Mouse (Mus musculus) heart, adult 8-10 months (tissue): ENCODE measurements around the gene Sox21. TPM values are rescaled to one million over a fixed set of nuclear protein-coding genes. Genes with fewer than 3 reads are reported as not detected.

Experiments used
- DNase-seq: peaks from one replicate; pipeline ENCODE4 v3.0.0; 2022; ENCODE audit warnings: low spot score
- microRNA-seq: library from miRNA; unstranded; fragments of <30 nt; microRNA quantifications from one replicate; pipeline ENCODE4 v1.2.0, GENCODE M21; 2022
- total RNA-seq, 4 experiments: library from RNA; stranded (reverse); gene quantifications; 2 replicates each; pipeline ENCODE4 v1.2.4; 2022

Gene Sox21
- total RNA-seq, 4 experiments from 2014 or later = not detected

DNA sequence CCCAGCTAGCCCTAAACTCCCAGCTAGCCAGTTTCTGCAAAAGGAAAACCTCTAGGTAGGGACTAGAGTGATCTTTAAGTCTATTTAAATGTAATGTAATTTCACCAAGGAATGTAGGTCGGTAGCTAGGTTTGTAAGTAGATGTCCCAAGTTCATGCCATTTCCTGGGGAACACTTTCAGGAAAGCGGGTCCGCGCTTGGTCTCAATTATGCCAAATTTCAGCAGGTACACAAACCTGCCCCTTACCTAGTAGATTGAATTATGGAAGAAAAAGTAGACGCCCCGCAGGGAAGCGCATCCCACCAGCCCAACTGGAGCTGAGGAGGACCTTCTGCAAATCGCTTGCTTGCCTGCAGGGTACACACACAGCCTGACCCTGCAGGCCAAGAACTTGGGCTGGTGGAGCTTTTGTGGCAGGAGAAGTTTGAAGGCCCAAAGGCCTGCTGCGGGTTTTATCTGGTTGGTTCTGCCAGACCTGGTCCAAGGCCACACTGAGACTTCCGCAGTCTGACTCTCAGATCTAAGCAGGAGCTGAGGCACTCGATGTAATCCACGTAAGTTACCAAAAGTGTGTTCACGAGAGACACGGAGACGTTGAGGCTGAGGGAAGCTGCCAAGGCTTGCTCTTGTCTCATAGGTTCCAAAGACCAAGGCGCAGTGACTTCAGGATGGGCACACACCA lies 11.6 kb downstream of the Sox21 start:
- DNase-seq = no peak

DNA sequence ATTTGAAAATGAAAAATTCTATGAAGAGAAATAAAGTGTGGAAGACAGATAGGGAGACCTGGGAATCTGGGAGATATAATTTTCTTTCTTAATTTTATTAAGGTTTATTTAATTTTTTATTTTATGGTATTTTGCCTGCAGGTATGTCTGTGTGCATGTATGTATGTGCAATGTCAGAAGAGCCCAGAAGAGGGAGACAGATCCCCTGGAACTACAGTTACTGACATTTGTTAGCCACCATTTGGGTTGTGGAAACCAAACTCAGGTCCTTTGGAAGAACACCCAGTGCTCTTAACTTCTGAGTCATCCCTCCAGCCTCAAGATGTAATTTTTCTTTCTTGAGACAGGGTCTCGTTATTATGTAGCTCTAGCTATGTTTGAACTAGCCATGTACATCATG lies 15.9 kb downstream of the Sox21 start:
- no peak for DNase-seq

DNA sequence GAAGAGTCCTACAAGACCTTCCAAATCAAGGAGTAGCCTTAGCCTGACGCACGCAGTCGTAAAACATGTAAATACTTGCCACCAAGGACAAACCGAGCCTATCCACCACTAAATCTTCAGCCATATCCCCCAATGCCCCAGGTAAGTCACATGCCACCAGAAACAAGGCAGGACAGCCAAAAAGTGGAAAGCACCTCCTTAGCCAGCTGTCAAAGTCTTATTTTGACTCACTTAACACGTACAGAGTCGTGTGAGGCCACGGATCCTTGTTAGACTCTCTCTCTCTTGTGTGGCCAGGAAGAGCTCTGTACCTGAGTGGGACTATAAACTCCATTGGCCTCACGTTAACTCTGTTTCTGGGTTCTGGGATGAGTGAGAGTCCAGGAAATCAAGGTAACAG lies 20.0 kb downstream of the Sox21 start:
- DNase-seq = no peak

DNA sequence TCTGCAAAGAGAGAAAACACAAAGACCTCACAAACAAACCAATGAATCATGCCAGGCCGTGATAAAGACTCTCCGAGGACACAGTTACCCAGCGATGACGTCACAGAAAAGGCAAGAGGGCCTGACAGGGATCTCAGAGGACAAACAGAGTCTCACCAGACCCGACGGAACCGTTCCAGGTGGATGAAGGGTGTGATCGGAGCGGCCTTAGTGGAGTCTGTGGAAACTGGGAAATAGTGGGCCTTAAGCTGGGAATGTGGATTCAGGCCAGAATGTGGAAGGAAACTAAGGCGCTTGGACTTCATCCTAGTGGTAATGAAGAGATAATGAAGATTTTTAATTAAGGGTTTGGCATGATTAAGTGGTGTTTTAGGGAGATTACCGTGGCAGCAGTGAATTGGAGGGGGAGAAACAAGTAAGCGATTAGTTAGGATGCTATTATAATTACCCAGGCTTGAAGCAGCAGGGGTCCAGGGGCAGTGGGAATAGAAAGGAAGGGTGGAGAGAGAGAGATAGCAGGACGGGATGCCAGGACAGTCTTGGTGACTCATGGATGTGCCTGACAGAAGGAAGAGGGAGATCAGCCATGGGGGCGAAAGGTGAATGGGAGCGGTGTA lies 24.5 kb downstream of the Sox21 start:
- no peak for DNase-seq

DNA sequence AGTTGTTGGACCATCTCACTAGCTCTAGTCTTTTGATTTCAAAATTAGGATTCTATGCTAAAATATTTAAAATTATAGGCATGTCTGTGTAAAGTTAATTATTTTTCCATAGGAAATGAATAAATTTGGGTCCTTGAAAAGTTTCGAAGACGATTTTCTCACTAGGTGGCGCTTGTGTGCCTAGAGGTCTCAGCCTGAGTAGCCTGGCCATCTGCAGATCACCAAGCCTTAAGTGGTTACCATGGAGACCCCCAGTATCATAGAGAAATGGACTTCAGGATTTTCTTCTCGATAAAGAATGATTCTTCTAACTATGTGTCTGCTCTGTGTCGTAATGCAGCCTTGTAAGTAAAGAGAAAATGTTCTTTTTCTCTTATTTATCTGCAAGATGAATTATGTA lies 27.2 kb downstream of the Sox21 start:
- DNase-seq = no peak

DNA sequence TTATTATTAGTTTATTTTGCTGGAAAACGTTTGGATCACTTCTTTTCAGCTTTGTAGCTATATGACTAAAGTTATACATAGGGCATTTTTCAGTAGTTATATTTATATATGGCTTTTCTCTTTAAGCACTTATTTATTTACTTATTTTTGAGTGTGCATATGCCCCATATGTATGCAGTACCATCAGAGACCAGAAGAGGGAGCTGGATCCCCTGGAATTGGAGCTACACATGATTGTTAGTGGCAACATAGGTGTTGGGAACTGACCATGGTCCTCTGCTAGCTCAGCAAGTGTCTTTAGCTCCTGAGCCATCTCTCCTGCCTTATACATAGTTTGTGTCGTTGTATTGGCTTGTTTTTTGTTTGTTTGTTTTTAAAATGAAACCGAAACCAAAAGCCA lies 29.5 kb downstream of the Sox21 start:
- DNase-seq = no peak

DNA sequence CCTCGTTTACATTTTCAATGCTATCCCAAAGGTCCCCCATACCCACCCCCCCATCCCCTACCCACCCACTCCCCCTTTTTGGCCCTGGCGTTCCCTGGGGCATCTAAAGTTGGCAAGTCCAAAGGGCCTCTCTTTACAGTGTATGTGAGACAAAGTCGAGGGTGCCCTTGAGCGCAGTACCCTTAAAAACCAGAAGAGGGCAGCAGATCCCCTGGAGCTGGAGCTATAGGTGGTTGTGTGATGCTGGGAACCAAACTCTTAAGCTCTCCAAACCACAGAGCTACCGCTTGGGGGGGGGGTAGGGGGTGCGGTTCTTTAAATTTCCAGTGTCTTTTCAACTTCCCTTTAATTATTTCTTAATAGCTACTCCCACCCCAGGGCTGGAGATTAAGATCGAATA lies 33.8 kb downstream of the Sox21 start:
- no peak for DNase-seq

DNA sequence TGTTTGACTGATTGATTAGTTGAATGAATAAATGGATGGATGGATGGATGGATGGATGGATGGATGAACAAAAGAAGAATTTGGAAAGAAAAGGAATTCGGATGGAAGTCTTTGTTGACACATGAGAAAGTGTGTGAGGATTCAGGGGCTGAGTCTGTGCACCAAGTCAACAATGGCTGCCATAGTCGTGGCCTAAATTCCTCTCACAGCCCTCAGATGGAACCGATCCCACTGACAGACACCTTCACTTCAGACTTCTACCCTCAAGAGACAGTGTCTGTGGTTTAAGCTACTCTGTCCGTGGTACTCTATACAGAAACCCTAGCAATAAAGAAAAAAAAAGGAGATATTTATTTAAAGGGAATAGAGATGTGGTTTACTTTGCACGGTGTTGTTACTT lies 34.8 kb downstream of the Sox21 start:
- no peak for DNase-seq

DNA sequence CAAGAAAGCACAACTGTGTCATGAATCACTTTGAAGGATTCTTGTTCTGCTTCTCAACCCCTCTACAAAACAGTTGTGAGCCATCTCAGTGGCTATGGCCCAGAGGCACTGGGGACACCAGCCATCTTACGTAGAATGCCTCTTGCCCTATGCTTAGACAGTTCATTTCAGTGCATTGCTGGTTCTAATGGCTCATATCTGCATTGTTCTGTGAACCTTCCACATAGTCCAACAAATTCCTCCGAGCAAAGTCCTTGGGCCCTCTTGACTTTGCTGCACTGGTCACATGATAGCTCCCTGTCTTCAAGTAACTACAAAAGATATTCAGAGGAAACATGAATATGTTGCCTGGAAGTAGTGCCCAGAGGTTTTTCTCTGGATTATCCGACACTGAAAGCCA lies 36.1 kb downstream of the Sox21 start:
- DNase-seq = no peak

DNA sequence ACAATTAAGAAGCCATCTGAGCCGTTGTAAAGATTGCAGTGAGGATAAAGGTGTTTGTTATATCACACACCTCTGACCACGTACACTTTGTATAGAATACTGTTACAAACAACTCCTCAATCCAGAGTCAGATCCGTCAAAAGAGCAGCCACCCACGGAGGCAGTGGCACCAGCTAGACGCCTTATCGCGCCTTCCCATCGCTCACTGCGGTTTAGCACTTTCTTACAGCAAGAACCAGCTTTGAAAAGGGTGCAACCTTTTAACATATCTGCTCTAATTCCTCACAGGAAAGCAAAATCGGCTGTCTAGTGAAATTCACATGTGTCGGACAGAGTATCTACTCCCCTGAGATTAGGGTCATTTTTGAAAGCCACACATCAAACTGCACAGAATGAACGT lies 39.8 kb downstream of the Sox21 start:
- no peak for DNase-seq

DNA sequence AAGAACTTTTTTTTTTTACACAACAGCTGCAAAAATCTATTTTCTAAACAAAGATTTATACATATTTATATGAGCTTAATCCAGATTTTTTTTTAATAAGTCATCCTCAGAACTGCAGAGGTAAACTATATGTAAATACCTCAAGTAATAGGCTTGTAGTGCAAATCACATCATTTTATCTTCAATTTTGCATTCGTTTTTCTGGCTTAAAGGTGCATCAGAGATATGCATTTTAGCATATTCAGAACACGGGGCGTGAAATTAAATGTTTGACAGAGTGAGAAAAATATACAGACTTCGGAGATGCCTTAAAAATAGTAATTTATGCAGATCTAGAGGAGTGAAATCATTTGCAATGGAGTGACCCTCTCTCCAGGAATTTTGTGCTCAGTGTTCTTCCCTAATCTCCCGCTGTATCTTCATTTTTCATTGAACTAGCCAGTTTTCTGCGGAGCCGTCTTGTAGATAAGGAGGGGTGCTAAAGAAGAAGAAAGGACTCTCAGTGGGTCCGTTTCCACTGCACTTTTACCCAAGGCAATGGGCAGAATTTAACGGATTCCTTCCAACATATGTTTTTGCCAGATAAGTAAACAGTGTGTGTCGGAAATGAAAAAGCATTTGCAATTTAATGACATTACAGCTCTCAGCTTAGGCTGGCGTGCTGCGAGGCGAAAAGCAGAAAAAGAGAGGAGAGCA lies 42.5 kb downstream of the Sox21 start:
- no peak for DNase-seq

DNA sequence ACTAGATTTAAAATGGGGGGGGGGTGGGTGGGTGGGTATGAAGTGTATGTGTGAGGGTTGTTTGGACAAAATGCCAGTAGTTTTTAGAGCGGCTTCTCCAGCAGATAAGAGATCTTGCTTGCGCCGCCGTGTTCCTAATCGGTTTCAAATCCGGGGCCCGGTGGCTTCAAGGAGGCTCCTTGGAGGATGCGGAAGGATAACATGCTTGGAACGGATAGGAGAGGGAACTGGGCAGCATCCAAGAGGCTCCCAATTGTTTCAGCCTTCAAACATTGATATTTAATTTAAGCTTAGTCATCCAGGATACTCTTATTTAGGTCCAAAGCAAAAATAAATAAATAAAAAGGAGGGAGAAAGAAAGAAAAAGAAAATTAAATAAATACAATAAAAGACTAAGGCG lies 43.2 kb downstream of the Sox21 start:
- DNase-seq = no peak

DNA sequence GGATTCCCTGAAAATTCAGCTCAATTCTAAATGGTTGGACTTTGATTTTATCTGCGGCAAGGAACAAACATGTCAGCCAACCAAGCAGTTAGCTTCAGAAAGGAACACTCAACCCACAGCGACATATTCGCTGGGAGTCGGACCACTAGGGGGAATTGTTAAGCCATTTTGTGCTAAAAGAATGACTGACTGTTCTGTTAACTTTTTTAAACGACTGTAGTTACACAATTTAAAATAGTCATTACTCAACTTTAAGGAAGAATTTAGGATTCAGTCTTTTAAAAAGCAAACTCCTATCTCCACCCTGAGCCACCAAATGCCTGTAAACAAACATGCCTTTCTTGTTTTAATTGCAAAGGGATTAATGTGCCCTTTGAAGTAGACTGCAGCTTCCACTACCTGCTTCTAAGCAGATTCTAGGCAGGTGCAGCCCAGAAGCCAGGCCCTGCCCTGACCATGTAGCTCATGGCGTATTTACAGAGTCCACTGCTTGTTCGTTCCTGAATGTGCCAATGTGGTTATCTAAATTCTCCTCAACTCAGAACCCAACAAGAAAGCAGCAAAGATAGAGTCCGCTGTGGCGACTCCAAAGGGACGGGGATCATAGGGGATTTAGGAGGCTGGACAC lies 43.7 kb downstream of the Sox21 start:
- DNase-seq = no peak

DNA sequence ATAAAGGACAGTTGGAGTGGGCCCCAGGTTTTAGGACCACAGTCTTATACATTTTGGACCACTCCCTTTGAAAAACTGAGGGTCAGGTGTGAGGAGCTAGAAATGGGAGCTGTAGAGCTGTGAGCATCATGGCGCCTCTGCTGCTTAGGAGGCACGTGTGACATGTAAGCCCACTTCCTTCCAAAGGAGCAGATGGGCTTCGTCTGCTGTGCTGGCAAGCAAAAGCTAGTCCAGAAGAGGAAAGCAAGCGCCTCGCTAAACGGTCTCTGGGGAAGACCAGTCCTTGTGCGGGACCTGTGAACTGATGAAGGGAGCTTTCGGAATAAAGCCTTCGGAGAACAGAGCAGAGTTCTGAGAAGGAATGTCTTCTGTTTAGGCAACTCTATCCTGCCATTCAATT lies 45.4 kb downstream of the Sox21 start:
- DNase-seq = no peak

Small RNAs within 50 kb of the gene (microRNA-seq; reads per million reads assigned to microRNA genes)
- gene Mir6241 = not detected

Other genes starting within 250 kb of the Sox21 start
- 1 to 10 TPM; 1.2 to 6.4 (median 3.5) TPM for gene Dct, start 184.8 kb downstream of the Sox21 start, total RNA-seq
- 10 to 100 TPM in 1 of 4 experiments, 1 to 10 TPM in 3; 7.8 to 10.5 (median 9.2) TPM for gene Tgds, start 104.3 kb downstream of the Sox21 start, total RNA-seq
- gene Gpr180, start 99.9 kb downstream of the Sox21 start, total RNA-seq = 10 to 100 TPM; 18.2 to 22.9 (median 21.9) TPM
- gene Gm9376, start 29.9 kb upstream of the Sox21 start, total RNA-seq = not detected